Mouse (Mus musculus): ENCODE data around the gene Bach2.

The Bach2 gene

GRCm38 (mm10) chr4:32250333-32251004, 11.9 kb downstream of the Bach2 start:
- DNase-seq (ENCODE audit: low spot score in 2 of 2): no peak

GRCm38 (mm10) chr4:32251005-32251365, 12.4 kb downstream of the Bach2 start:
- peak in 1 of 2 experiments; percentile 35 for DNase-seq (ENCODE audit: low spot score in 2 of 2)

- no peak for DNase-seq (ENCODE audit: low spot score in 2 of 2)
These were observed 13.5 kb downstream of the Bach2 start for GRCm38 (mm10) chr4:32251946-32252672.

GRCm38 (mm10) chr4:32257686-32258085, 19.1 kb downstream of the Bach2 start:
- no peak for DNase-seq (ENCODE audit: low spot score in 2 of 2)

- DNase-seq (ENCODE audit: low spot score in 2 of 2): no peak
These were observed 19.5 kb downstream of the Bach2 start for GRCm38 (mm10) chr4:32258093-32258492.

GRCm38 (mm10) chr4:32258596-32258995, 20.0 kb downstream of the Bach2 start:
- DNase-seq (ENCODE audit: low spot score in 2 of 2): no peak

GRCm38 (mm10) chr4:32260909-32261308, 22.3 kb downstream of the Bach2 start:
- no peak for DNase-seq (ENCODE audit: low spot score in 2 of 2)

GRCm38 (mm10) chr4:32262825-32263684, 24.5 kb downstream of the Bach2 start:
- DNase-seq (ENCODE audit: low spot score in 2 of 2): no peak

GRCm38 (mm10) chr4:32263685-32264038, 25.1 kb downstream of the Bach2 start:
- no peak for DNase-seq (ENCODE audit: low spot score in 2 of 2)

- DNase-seq (ENCODE audit: low spot score in 2 of 2): no peak
These were observed 26.3 kb downstream of the Bach2 start for GRCm38 (mm10) chr4:32264892-32265291.

GRCm38 (mm10) chr4:32266731-32267130, 28.1 kb downstream of the Bach2 start:
- DNase-seq (ENCODE audit: low spot score in 2 of 2): no peak

- no peak for DNase-seq (ENCODE audit: low spot score in 2 of 2)
These were observed 29.4 kb downstream of the Bach2 start for GRCm38 (mm10) chr4:32268042-32268441.

- no peak for DNase-seq (ENCODE audit: low spot score in 2 of 2)
These were observed 33.8 kb downstream of the Bach2 start for GRCm38 (mm10) chr4:32272398-32272797.

GRCm38 (mm10) chr4:32274776-32275294, 36.2 kb downstream of the Bach2 start:
- DNase-seq (ENCODE audit: low spot score in 2 of 2): no peak

GRCm38 (mm10) chr4:32279842-32280241, 41.2 kb downstream of the Bach2 start:
- DNase-seq (ENCODE audit: low spot score in 2 of 2): no peak

GRCm38 (mm10) chr4:32280401-32280800, 41.8 kb downstream of the Bach2 start:
- no peak for DNase-seq (ENCODE audit: low spot score in 2 of 2)

- DNase-seq (ENCODE audit: low spot score in 2 of 2): no peak
These were observed 42.7 kb downstream of the Bach2 start for GRCm38 (mm10) chr4:32281306-32281705.

- DNase-seq (ENCODE audit: low spot score in 2 of 2): no peak
These were observed 47.8 kb downstream of the Bach2 start for GRCm38 (mm10) chr4:32286405-32286804.

GRCm38 (mm10) chr4:32288036-32288860, 49.6 kb downstream of the Bach2 start:
- DNase-seq (ENCODE audit: low spot score in 2 of 2): no peak

GRCm38 (mm10) chr4:32289845-32290244, 51.2 kb downstream of the Bach2 start:
- DNase-seq (ENCODE audit: low spot score in 2 of 2): no peak

GRCm38 (mm10) chr4:32291406-32291805, 52.8 kb downstream of the Bach2 start:
- DNase-seq (ENCODE audit: low spot score in 2 of 2): no peak
